Mouse (Mus musculus) limb, embryonic 14.5 days (tissue): ENCODE data around the gene Gm20388. TPM values are rescaled to one million over a fixed set of nuclear protein-coding genes. Genes with fewer than 3 reads are reported as not detected.
A peak's percentile ranks its signal among the peaks of the same experiment; 100 is the strongest.

Experiments used
- ATAC-seq: fragments of 200-750 bp; cut with Nextera tagmentation; 2 replicates; pipeline ENCODE4 v1.8.0; 2017; ENCODE audit warnings: low read depth, moderate number of reproducible peaks, moderate TSS enrichment; ENCODE audit not compliant: low FRiP score
- DNase-seq: peaks from one replicate; pipeline ENCODE4 v3.0.0-alpha.2; 2015; ENCODE audit warnings: low spot score
- H3K27ac ChIP-seq: fragments of 300-500 bp; sonication (generic); replicated peaks from 2 replicates; pipeline ENCODE4 v1.5.1; 2014; ENCODE audit warnings: low read depth, mild to moderate bottlenecking, low read length, moderate library complexity, mixed read lengths
- H3K27me3 ChIP-seq: fragments of 300-500 bp; sonication (generic); 2 replicates; pipeline ENCODE4 v1.6.1; 2014; ENCODE audit warnings: low read length, mixed read lengths; ENCODE audit not compliant: control insufficient read depth, insufficient read depth
- H3K36me3 ChIP-seq: fragments of 300-500 bp; sonication (generic); 2 replicates; pipeline ENCODE4 v1.6.1; 2014; ENCODE audit warnings: mild to moderate bottlenecking, low read length, moderate library complexity, mixed read lengths; ENCODE audit not compliant: control insufficient read depth, insufficient read depth
- H3K4me1 ChIP-seq: fragments of 300-500 bp; sonication (generic); 2 replicates; pipeline ENCODE4 v1.6.1; 2014; ENCODE audit warnings: antibody characterized with exemption, low read length, mixed read lengths; ENCODE audit not compliant: control insufficient read depth, insufficient read depth
- H3K4me2 ChIP-seq: fragments of 300-500 bp; sonication (generic); replicated peaks from 2 replicates; pipeline ENCODE4 v1.6.1; 2014; ENCODE audit warnings: low read depth, mild to moderate bottlenecking, low read length, moderate library complexity; ENCODE audit not compliant: severe bottlenecking
- H3K4me3 ChIP-seq: fragments of 300-500 bp; sonication (generic); replicated peaks from 2 replicates; pipeline ENCODE4 v1.5.1; 2014; ENCODE audit warnings: low read length
- H3K9ac ChIP-seq: fragments of 300-500 bp; sonication (generic); 2 replicates; pipeline ENCODE4 v1.6.1; 2014; ENCODE audit warnings: mild to moderate bottlenecking, low read depth, low read length, moderate library complexity; ENCODE audit not compliant: severe bottlenecking
- H3K9me3 ChIP-seq: fragments of 300-500 bp; sonication (generic); 2 replicates; pipeline ENCODE4 v1.6.1; 2016; ENCODE audit warnings: low read length; ENCODE audit not compliant: control insufficient read depth
- POLR2A ChIP-seq: fragments of 200-500 bp; IDR thresholded peaks from 2 replicates; pipeline ENCODE4 v1.8.0; 2012; ENCODE audit warnings: inconsistent platforms, mild to moderate bottlenecking, moderate library complexity, borderline replicate concordance; ENCODE audit not compliant: insufficient read depth, insufficient read length; ENCODE audit errors: extremely low read depth
- WGBS: fragments of 180-500 bp; shearing (Covaris S2); extraction: QIAGEN DNeasy Blood & Tissue Kit; methylation state at CpG from one replicate; pipeline ENCODE4 v1.1.7; 2014; 5-methylcytosine and 5-hydroxymethylcytosine counted together
- polyA plus RNA-seq, 2 experiments: library from polyadenylated mRNA; depleted of rRNA in 1 of 2; stranded (reverse) in 1 of 2; unstranded in 1 of 2; fragments of >200 nt; fragmentation: Nextera tagmentation in 1 of 2; extraction: Ambion mirVana in 1 of 2; gene quantifications; 2 replicates each; pipeline versions ENCODE4 v1.2.1 to v1.2.3; 2012 to 2014

Gene Gm20388
- polyA plus RNA-seq, 2 experiments, result 1.9 to 49.9 TPM

- 73% methylated on average over 4 of the region's 4 CpGs for WGBS
- Histone ChIP-seq H3K9ac (no peak overlapping the region), H3K36me3 (peaks cover 90% of the 10 kb centered on the region), H3K4me1 (no peaks in the 10 kb centered on the region), H3K4me2 (no peak overlapping the region), H3K4me3 (no peak overlapping the region), H3K9me3 (no peaks in the 10 kb centered on the region), H3K27me3 (no peaks in the 10 kb centered on the region), H3K27ac (no peak overlapping the region)
- TF ChIP-seq POLR2A, result no peak
- DNase-seq (no peak), ATAC-seq (no peak)
These were observed 4001.6 kb downstream of the Gm20388 start for GRCm38 (mm10) chr8:123912265-123912664.

GRCm38 (mm10) chr8:123914635-123915034, 4004.0 kb downstream of the Gm20388 start:
- 96% methylated on average over 3 of the region's 3 CpGs for WGBS
- Histone ChIP-seq H3K36me3 (peaks cover 92% of the 10 kb centered on the region), H3K4me2 (no peak overlapping the region), H3K4me3 (no peak overlapping the region), H3K4me1 (no peaks in the 10 kb centered on the region), H3K9me3 (no peaks in the 10 kb centered on the region), H3K9ac (no peak overlapping the region), H3K27ac (no peak overlapping the region), H3K27me3 (no peaks in the 10 kb centered on the region)
- ATAC-seq (no peak), DNase-seq (no peak)
- TF ChIP-seq POLR2A, result no peak

GRCm38 (mm10) chr8:123924719-123925118, 4014.1 kb downstream of the Gm20388 start:
- no peak overlapping the region for H3K4me2 ChIP-seq
- no peaks in the 10 kb centered on the region for H3K4me1 ChIP-seq
- no peak overlapping the region for H3K9ac ChIP-seq
- no peaks in the 10 kb centered on the region for H3K9me3 ChIP-seq
- no peaks in the 10 kb centered on the region for H3K27me3 ChIP-seq
- WGBS, result 20% methylated on average over 2 of the region's 2 CpGs
- peak; percentile 83 for DNase-seq
- H3K36me3 ChIP-seq, result peaks cover 83% of the 10 kb centered on the region
- peak; percentile 76 for ATAC-seq
- no peak overlapping the region for H3K27ac ChIP-seq
- H3K4me3 ChIP-seq, result no peak overlapping the region
- no peak for TF ChIP-seq POLR2A

- H3K9ac ChIP-seq, result no peak overlapping the region
- DNase-seq (no peak), ATAC-seq (no peak)
- 93% methylated on average over 3 of the region's 3 CpGs for whole genome bisulfite sequencing
- peaks cover 84% of the 10 kb centered on the region for H3K36me3 ChIP-seq
- TF ChIP-seq POLR2A, result no peak
- no peak overlapping the region for H3K4me3 ChIP-seq
- H3K4me2 ChIP-seq, result no peak overlapping the region
- no peaks in the 10 kb centered on the region for H3K9me3 ChIP-seq
- no peak overlapping the region for H3K27ac ChIP-seq
- H3K27me3 ChIP-seq, result no peaks in the 10 kb centered on the region
- H3K4me1 ChIP-seq, result no peaks in the 10 kb centered on the region
These were observed 4015.0 kb downstream of the Gm20388 start for GRCm38 (mm10) chr8:123925671-123926070.

- H3K9ac ChIP-seq, result no peak overlapping the region
- ATAC-seq, result no peak
- no peak overlapping the region for H3K4me2 ChIP-seq
- H3K4me3 ChIP-seq, result no peak overlapping the region
- TF ChIP-seq POLR2A, result no peak
- no peaks in the 10 kb centered on the region for H3K9me3 ChIP-seq
- DNase-seq, result no peak
- 89% methylated on average over 7 of the region's 7 CpGs for WGBS
- H3K36me3 ChIP-seq, result peaks cover 71% of the 10 kb centered on the region
- no peaks in the 10 kb centered on the region for H3K27me3 ChIP-seq
- H3K4me1 ChIP-seq, result no peaks in the 10 kb centered on the region
- no peak overlapping the region for H3K27ac ChIP-seq
These were observed 4018.4 kb downstream of the Gm20388 start for GRCm38 (mm10) chr8:123929026-123929425.
